Mouse (Mus musculus) urinary bladder, adult 2 months (tissue): ENCODE measurements around the gene Hdgfl3. TPM values are rescaled to one million over a fixed set of nuclear protein-coding genes. Genes with fewer than 3 reads are reported as not detected.

ENCODE experiments used
- DNase-seq: peaks from one replicate; pipeline ENCODE4 v3.0.0; 2022; ENCODE audit warnings: low spot score
- polyA plus RNA-seq: library from polyadenylated mRNA; depleted of rRNA; stranded (reverse); fragments of >200 nt; gene quantifications from 2 replicates; pipeline ENCODE4 v1.2.3, GENCODE M21; 2012

Gene Hdgfl3
- polyA plus RNA-seq, 1 experiment, result 8.0 TPM

DNA sequence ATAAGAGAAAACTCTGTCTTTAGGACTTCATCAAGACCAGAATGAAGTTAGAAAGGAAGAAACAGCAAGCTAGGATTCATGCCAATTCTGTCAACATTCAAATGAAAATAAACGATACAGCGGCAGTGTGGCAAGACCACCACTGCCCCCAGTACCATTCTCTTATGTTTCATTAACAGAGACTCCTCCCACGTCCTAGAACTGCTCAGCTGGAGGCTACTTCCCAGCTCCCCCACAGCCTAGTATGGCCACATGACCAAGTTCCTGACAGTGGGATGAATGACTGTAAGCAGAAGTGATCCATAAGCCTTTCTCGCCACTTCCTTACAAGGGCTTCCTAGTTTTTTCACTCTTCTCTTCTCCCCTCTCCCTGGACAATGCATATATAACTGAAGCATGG is 30.2 kb downstream of the Hdgfl3 start:
- DNase-seq, result no peak

DNA sequence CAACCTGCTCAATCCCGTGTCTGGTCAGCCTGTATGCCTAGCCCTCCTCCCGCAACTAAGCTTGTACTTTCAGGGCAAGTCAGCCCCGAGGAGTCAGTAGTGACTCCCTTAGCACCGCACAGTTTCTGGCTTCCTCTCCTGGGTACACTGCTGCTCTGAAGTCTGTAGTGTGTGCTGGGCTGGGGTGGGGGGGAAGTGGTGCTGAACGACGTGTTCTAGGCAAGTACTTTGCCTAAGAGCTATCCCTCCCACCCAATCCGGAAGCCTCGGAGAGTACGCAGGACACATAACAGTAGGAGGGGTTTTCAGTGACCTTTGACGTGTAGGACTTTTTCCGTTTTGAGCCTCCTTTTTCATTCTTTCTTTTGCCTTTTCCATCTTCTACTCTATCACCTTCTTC is 34.9 kb downstream of the Hdgfl3 start:
- DNase-seq, result no peak

DNA sequence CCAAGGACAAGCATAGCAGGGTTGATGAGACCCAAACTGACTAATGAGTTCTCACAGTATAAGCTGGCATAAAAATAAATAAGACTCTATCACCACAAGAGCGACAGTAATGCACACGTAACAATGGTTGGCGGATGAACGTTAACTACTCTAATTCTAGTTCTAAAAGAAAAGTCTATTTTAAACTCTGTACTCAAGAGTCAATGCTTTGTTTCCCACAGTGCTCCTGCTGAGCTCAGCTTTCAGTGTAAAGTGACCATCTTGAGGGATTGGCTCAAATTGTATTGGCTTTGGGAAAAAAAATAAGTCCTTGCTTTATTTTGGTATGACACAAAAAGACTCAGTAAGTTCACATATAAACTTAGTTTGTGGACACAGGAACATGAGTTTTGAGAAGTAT is 49.1 kb downstream of the Hdgfl3 start:
- DNase-seq, result no peak

DNA sequence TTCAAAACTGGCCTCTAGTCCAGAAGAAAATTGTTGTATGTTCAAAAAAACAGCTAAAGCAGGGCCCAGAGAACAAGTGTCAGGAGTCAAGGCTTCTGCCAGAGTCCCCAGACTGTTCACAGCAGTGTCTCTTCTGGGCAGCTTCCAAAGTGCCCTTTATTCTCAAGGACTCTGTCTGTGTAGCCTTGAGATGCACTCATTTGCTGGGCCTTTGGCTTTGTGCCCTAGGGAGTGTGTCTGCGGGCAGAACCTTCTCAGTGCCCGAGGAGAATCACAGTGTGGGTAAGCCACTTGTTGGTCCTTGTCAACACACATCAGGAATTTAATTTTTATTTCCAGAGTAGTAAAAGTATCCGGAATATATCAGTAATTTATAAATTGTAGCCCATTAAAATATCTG is 52.7 kb downstream of the Hdgfl3 start:
- no peak for DNase-seq

DNA sequence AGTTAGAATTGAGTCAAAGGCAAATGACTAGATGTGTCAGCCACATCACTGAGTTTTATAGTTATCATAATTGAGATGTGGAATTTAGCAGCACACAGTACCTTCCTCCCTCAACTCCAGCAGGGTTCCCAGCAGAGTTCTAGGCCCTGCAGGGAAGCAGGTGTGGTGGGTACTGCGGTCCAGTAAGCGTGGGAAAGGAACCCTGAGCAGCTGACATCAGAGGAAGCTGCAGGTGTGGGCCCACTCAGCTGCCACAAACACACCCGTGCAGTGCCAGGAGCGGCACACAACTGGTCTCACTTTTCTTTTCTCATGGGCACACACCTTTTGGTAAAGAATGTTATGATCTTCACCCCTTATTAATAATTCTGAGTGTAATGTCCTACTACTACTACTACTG is 53.5 kb downstream of the Hdgfl3 start:
- DNase-seq, result no peak

DNA sequence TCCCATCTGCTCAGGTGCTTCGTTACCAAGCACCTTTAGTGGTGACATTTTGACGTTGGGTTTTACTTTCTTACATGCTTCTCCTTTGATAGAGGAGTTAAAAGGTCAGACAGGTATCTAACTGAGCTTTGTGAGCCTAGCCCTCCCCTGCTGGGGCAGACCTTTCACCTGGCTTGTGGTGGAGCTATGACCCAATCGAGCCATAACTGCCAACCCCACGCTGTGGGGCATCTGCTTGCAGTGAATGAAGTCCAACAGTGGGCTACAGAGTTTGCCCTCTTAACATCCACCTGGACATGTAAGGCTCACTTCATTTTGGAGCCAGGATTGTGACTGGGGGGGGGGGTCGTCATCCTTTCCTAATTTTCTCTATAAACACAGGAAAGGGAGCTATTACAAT is 54.0 kb downstream of the Hdgfl3 start:
- no peak for DNase-seq

DNA sequence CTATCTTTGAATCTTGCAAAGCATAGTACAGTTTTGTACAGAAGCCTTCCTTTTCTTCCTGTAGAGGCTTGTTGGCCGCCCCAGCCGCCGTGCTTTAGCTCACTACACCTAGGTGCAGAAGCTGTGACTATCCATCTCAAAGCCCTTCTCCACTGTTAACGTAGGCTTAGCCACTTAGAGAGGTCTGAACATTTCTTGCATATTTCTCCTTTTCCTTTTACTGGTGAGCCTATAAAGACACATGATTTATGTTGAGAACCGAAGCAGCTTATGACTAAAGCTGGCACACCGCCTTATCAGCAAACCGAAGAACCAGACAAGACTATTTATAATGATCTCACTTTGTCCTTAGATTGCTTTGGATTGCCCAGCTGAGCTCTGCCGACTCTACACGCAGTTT is 58.9 kb downstream of the Hdgfl3 start:
- DNase-seq, result no peak

DNA sequence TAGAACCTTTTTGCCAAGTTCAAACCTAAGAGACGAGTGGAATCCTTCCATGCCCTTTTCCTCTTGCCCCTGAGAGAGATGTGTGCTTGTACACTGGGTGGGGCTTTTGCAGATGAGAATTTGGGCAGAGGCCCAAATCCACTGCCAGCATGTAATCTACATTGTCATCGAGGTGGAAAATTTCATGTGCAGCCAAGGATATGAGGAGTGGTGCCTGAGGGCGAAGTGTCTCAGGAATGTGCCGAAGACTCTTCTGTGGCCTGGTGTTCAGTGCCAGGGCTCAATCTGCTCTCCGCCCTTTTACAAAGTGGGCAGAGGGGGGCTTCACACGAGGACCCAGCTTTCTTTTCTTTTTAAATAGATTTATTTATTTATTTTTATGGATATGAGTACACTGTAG is 59.6 kb downstream of the Hdgfl3 start:
- DNase-seq, result no peak

DNA sequence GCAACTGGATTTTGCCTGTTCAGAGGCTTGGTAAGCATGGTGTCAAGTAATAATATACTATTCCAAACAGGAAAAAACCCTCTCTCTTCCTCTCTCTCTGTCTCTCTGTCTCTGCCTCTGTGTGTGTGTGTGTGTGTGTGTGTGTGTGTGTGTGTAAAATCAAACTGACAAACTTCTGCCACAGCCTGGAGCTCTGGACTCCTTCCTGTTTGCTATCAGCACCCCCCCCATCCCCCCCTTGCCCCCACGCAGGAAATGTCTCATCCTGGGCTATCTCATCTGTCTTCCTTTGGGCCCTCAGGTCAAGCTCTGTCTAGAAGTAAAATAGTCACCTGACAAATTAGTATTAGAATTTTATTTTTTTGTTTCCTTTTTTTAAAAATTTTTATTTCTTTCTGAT is 60.5 kb downstream of the Hdgfl3 start:
- DNase-seq, result no peak

DNA sequence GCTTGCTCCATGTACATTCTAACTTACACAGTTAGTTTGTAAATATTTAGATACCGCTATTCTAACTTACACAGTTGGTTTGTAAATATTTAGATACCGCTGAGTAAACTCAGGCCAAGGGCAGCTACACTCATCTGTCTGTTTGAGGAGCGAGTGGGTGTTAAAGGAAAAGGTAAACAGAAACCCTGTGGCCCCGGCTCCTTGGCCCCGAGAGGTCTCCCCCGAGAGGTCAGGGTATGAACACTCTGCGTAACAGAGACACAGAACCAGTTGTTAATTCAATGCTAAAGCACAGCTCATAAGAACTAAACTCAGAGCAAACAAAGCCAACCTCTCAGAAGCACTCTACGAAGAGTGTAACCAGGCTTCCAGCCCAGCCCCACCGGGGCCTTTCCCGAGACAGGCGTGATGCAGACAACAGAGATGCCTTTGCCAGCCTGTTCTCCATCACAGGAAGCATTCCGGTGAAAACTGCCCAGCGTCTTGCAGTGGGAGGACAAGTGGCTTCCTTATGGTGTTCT is 61.7 kb downstream of the Hdgfl3 start:
- no peak for DNase-seq

DNA sequence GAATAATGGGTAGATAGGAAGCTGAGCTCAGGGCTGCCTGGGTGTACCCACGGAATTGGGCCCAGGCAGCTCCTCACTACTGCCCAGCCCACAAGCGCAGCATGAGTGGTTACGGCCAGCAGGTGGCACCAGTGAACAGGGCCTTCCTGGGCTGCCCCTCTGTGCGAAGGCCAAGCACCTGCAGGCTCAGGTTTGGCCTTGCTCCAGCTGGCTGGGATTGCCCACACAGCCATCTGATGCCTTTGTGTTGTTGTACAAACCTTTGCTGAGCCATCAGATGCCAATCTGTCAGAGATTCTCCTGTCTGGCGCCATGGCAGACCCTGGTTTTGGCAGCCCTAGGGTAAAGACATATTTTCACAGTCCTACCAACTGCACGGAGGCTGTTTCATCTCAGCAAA is 66.1 kb downstream of the Hdgfl3 start:
- DNase-seq, result peak; percentile 46

DNA sequence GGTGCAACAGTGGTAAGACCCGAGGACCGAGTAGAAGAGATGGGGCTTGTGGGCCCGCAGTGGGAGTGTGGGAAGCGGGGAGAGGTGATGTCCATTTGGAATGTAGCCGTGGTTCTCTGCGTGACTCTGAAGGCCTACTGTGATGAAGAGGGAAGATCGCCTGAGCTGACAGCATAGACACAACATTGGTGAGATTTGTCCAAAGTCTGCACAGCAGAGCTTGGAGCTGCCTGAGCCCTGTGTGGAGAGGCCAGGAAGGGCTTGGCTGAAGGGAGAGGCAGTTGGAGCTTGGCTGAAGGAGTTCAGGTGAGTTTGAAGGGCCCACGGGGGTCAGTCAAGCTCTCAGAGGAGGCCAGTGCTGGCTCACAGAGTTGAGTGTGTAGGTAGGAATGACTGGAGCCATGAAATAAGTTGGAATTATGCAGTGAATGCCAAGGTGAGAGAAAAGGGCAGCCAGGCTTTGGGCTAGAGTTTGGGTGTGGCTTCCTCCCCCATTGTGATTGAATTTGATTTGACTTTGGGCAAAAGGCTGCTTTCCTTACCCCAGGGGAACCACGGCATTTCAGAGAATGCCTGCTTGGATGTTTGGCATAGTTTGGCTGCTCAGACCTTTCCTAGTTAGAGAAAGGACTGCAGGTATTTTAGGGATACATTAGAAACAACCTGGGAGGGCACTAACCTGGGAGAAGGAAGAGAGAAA is 66.9 kb downstream of the Hdgfl3 start:
- no peak for DNase-seq

DNA sequence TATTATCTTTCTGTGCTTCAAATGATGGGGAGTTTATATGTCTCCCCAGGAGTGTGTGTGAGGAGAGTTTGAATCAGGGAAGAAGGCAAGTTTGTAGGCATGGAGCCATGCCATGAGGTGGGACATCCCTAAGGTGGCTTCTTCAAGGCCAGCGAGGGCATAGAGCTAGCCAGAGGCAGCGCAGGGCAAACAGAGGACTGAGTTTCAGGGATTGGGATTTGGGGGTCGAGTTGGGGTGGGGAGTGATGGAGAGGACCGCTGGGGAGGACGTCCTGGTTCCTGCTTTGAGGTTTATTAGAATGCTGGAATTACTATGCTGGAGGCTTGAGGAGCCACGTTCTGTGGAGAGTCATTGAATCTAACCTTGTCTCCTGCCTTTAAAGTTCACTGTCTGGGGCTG is 68.3 kb downstream of the Hdgfl3 start:
- DNase-seq, result no peak

DNA sequence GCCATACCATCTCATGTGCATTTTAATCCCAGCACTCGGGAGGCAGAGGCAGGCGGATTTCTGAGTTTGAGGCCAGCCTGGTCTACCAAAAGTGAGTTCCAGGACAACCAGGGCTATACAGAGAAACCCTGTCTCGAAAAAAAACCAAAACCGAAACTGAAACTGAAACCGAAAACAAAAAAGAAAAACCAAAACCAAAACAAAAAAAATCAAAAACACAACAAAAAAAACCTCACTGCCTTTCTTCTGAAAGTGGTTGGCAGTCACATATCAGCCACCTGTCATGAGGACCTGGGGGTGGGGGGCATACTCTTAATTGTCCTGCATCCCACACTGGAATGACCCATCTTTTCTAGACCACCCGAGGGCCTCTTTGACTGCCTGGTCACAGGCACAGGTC is 69.7 kb downstream of the Hdgfl3 start:
- no peak for DNase-seq

DNA sequence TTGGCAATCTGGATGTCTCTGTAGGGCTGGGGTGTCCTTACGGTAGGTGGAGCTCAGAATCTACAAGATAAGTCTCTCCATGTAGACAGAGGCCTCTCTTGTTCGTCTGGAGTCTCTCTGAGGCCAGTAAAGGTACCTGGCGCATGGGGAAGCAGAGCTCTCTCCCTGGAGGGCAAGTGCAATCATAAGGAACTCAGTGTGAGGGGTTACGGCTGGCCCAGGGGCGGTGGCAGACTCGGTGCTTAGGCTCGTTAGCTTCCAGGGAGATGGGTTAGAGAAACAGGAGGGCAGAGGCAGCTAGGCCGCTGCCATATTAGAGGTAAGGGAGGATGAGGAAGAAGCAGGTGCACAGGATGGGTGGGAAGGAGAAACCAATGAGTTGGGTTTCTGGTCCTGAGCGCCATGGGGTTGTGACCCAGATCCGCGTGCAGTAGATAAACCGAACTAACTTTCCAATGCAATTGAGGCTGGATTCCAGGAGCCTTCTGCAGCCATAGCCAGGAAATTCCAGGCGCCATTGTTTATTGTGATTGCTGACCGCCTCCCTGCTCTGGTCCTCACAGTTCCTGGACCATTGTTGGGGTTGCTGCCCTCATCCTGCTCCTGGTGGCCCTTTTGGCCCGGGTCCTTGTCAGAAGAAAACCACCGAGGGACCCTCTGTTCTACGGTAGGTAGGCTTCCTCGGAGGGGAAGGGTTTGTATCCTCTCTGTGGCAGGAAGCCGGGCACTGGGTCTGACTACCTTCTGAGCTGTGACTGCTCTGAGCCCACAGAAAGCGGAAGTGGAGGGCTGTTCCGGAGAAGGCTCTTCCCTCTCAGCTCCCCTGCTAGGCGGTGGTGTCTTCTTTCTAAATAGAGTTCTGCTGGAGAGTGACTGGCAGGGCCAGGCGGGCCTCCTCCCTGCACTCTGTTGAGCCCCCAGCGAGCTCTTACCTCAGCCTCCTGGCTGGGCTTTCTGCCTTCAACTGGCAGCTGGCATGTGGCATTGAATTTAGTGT is 71.4 kb downstream of the Hdgfl3 start:
- no peak for DNase-seq

DNA sequence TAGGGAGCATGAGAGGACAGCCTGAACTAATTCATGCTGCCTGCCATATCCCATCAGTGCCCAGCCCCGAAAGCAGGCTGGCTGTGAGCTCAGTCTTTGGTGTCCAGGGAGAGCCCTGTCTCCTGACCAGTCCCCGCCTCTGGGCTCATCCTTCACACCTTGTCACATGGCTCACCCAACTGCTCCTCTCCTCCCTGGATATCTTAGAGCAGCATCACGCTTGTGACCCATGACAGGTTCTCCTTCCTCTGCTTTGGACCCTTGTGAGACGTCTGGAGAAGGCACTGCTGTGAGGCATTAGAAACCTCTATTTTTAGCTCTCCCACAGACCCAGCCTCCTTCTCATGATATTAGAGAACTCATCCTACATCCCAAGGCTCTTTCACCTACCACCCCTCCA is 72.4 kb downstream of the Hdgfl3 start:
- no peak for DNase-seq

DNA sequence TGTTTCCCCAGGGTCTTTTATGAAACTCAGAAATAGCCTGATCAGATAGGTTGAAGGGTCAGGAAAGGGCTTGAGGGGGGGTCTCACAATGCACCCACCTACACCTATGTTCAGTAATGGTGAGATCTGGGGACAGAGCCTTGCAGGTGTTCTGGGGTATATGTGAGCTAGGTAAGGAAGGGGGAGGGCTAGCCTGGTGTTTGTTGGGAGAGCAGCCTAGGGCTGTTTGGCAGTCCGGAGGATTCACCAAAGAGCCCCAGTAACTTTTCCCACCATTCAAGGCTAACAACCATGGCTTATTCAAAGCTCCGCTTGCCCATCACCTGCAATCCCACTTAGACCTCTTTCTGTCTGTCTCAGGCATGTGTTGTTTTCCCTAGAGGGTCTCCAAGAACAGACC is 72.8 kb downstream of the Hdgfl3 start:
- no peak for DNase-seq

DNA sequence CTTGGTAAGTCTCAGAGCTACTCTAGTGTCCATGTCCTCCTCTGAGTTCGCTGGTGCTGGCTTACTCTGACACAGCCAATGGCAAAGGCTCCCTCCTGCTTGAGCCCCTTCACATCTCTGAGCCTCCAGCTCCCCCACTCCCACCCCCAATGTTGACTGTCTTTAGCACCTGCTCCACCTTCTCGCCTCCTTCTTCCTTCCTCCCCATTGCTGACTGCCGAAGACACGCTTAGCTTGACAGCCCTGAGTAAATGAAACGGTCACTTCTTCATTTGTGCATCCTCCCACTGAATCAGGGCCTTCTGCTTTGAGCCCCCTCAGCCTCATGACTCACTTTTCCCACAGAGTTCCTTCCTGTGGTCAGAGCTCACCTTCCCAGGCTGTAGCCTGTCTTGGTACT is 73.3 kb downstream of the Hdgfl3 start:
- no peak for DNase-seq

DNA sequence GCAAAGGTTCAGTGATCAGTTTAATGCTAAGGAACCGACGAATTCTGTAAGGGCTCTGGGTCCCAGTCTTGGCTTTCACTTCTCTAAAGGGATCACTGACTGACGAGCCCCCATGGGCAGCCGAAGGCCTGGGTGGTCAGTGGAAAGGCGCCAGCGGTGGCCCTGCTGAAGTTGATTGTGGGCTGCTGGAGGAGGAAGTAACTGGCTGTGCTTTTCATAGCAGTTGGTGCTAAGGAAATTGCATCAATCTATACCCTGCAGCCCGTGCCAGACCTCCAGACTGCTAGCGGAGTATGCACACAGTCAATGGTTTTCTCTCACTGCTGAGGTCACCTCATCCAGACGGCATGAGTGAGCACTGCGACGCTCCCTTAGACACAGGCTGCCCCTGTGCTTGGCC is 74.2 kb downstream of the Hdgfl3 start:
- no peak for DNase-seq

DNA sequence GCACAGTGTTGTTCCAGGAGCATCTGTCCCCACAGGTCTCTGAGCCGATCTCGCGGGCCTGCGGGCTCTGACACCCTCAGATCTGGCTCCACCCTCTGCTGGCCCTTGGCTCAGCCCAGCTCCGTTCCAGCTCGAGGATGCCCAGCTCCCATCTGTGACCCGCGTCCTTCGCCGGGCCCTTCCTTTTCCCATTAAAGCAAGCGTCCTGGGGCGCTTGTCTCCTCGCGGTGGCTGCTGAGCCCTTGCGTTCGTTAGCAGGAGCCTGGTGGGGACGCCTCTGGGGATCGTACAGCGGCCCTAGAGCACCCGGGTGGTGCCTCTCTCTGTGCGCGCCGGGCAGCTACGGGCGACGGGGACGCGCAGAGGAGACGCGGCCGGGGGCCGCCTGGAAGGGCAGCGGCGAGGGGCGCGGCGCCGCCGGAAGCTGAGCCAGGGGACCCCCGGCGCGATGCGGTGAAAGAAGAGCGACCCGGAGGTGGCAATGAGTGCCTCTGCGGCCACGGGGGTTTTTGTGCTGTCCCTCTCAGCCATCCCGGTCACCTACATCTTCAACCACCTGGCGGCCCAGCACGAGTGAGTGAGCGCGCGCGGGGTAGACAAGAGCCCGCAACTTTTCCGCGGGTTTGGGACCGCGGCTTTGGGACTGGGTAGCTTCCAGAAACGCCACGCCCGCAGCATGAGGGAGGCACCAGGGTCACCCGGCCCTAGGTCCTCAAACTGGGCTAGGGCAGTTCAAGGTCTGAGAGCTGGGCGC is 75.1 kb downstream of the Hdgfl3 start, which contains the start of gene Tm6sf1:
Gene Tm6sf1, plus strand, starts transcription at position 34 of the 754 bp plus-strand sequence.
- DNase-seq, result no peak

DNA sequence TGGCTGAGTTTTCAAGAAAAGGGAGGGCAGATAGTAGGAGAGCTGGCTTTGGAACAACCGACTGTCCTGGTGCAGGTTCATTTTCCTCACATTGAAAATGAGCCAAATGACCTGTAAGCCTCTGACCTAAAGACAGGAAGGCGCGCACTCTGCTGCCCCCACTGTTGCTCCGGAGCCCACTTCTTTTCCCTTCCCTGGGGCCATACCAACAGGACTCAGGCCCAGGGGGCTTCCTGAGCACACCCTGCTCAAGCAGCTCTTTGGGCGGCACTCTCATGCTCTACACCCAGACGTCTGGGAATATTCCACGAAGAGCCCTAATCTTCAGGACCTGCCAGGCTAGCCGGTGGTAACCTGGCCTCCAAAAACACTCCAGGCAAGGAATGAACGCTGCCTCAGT is 76.0 kb downstream of the Hdgfl3 start:
- no peak for DNase-seq

DNA sequence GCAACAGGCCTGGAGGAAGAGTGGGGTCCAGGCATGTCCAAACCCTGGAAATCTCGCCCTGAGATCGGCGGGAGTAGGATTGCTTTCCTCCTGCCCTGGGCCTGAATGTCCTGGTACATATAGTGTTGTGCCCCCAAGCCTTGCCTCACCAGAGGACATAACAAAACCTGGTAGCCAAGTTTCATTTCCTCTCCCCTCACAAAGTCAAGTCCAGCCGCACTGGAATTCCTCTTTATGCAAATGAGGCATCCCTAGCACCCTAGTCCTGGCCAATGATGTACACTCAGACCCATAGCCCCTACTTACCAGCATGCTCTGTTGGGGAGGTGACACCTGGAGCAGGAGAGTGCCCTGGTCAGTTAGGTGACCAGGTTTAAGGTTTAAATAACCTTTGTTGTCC is 78.1 kb downstream of the Hdgfl3 start:
- no peak for DNase-seq
